In genomic region chr2:165860447-165860846, GRCm38 (mm10) we compare ENCODE assay signal across 10 mouse cellular contexts. TPM values are rescaled to one million over a fixed set of nuclear protein-coding genes. Genes with fewer than 3 reads are reported as not detected.
DNase-seq lines count a peak whose midpoint lies in the region; ATAC-seq and TF ChIP-seq lines count a peak whose summit lies in the region.
"Had no signal": no experiment of that assay in that cellular context is flagged by ENCODE, and none has a peak within 500 bp of the region (broad histone marks: within the 10 kb centered on the region; RNA-seq: fewer than 3 reads in every experiment).

No protein-coding gene starts in this region.

- in situ Hi-C loops in ES-E14 (cut with MboI; ENCODE audit: low sequenced_read_pairs in 2 of 2, unreplicated experiment in 2 of 2) = no loop called here

- intact Hi-C loops in left cerebral cortex, adult 2 months (cut with DNase I) = no loop called here
- intact Hi-C loops in left cerebral cortex, postnatal 10 days (cut with DNase I) = no loop called here

- no peaks in the 10 kb centered on the region for H3K27me3 ChIP-seq in limb, embryonic 15.5 days

- no peak for TF ChIP-seq CTCF in left cerebral cortex, adult 2 months (IDR thresholded peaks at IDR 0.05)

- 95% methylated on average over 6 of the region's 6 CpGs for WGBS in limb, embryonic 15.5 days

- H3K36me3 ChIP-seq in ES-E14 (ENCODE audit: control insufficient read depth, insufficient read depth, low read length, poor library complexity, severe bottlenecking) = peaks cover 6% of the 10 kb centered on the region; the same call in 1 of the 2 replicates
- 0 out of 2 replicates have a peak, but pooled peaks cover 4% of the 10 kb centered on the region for H3K36me3 ChIP-seq in limb, embryonic 15.5 days

- ATAC-seq in limb, embryonic 15.5 days (ENCODE audit: insufficient number of reproducible peaks, low FRiP score, low TSS enrichment, low read depth) = no peak
- ATAC-seq: activated CD4-positive, CD25-positive, alpha-beta regulatory T cell, adult 4 months had no signal

- H3K4me1 ChIP-seq in ES-E14 (ENCODE audit: control insufficient read depth in 2 of 2, insufficient read depth in 2 of 2, low read length in 2 of 2, poor library complexity in 1 of 2) = peaks cover 7 to 30% of the 10 kb centered on the region in 2 experiments
- H3K4me1 ChIP-seq in limb, embryonic 15.5 days = peaks cover 59% of the 10 kb centered on the region

- no peaks in the 10 kb centered on the region for H3K9me3 ChIP-seq in ES-E14 (ENCODE audit: control insufficient read depth, insufficient read depth, low read depth, low read length)
- no peaks in the 10 kb centered on the region for H3K9me3 ChIP-seq in limb, embryonic 15.5 days

- peak overlapping the region; percentile 91; the same call in 1 of the 2 replicates for H3K27ac ChIP-seq in left cerebral cortex, adult 2 months
- H3K27ac ChIP-seq in ES-E14 (ENCODE audit: insufficient read depth, low read depth, low read length, poor library complexity, severe bottlenecking) = peak overlapping the region; percentile 5; the same call in 1 of the 2 replicates
- peak overlapping the region; percentile 52; the same call in 1 of the 2 replicates for H3K27ac ChIP-seq in limb, embryonic 15.5 days

- H3K4me3 ChIP-seq in left cerebral cortex, adult 2 months = no peak overlapping the region
- peak overlapping the region; percentile 53 to 68; a peak in 3 of 4 replicates for H3K4me3 ChIP-seq in ES-E14 (ENCODE audit: insufficient read depth in 1 of 2, low read depth in 1 of 2, low read length in 2 of 2, poor library complexity in 1 of 2, severe bottlenecking in 1 of 2)
- no peak overlapping the region for H3K4me3 ChIP-seq in limb, embryonic 15.5 days

- peak overlapping the region; percentile 12; the same call in 1 of the 2 replicates for H3K9ac ChIP-seq in ES-E14 (ENCODE audit: insufficient read depth, low read depth, low read length, poor library complexity, severe bottlenecking)
- H3K9ac ChIP-seq in limb, embryonic 15.5 days = no peak overlapping the region

- no peak overlapping the region for H3K4me2 ChIP-seq in limb, embryonic 15.5 days

- peak; percentile 85 for DNase-seq in heart, adult 11 months
- no peak for DNase-seq in heart, postnatal 4 days
- no peak for DNase-seq in left cerebral cortex, adult 2 months (ENCODE audit: extremely low spot score in 1 of 2, low spot score in 2 of 2)
- DNase-seq in left cerebral cortex, adult 11 months (ENCODE audit: low spot score) = no peak
- DNase-seq in ES-E14 (ENCODE audit: low read depth, low spot score) = no peak
- no peak for DNase-seq in left cerebral cortex, postnatal 10 days (ENCODE audit: extremely low spot score in 1 of 2, low spot score in 2 of 2)
- DNase-seq in Muller cell, postnatal 12 days (ENCODE audit: inconsistent ontology term) = no peak
- DNase-seq: retina, postnatal 1 day had no signal

TF ChIP-seq in ES-E14, 5 proteins besides CTCF, POLR2A, EP300 and RAD21:
- TF ChIP-seq ZC3H11A (IDR thresholded peaks at IDR 0.05; ENCODE audit: borderline replicate concordance, low read depth, low read length) = no peak
- TF ChIP-seq HCFC1 (IDR thresholded peaks at IDR 0.05; ENCODE audit: borderline replicate concordance, insufficient read depth, low read length) = no peak
- no peak for TF ChIP-seq ZNF384 (IDR thresholded peaks at IDR 0.05; ENCODE audit: low read depth, low read length)
- no peak for TF ChIP-seq MAFK (IDR thresholded peaks at IDR 0.05; ENCODE audit: insufficient read depth, low read depth, low read length)
- TF ChIP-seq CHD2 (IDR thresholded peaks at IDR 0.05; ENCODE audit: low read depth, low read length) = no peak

RNA-seq across cellular contexts. Expression of gene Zmynd8, which starts 38.4 kb away (rescaled TPM):
- 10 to 100 TPM; 49.5 to 50.4 TPM for total RNA-seq in heart, postnatal 4 days (2021)
- total RNA-seq in left cerebral cortex, adult 2 months (2021) = 100 to 1,000 TPM; 182 to 188 TPM
- 49.7 and 60.5 TPM in 2 replicates for total RNA-seq in ES-E14 (2012; rRNA removed)
- polyA plus RNA-seq in limb, embryonic 15.5 days (2015; fragmentation: Nextera tagmentation; extraction: Ambion mirVana) = 40.4 and 52.2 TPM in 2 replicates
- total RNA-seq in left cerebral cortex, postnatal 10 days (2021) = 100 to 1,000 TPM; 101 to 104 TPM

Comparison
In these comparisons a context has a peak if more than half of its experiments do, and no peak if none do; other contexts are left out.
1. H3K27ac ChIP-seq: peak in every context shown above with its lines; median percentile 91 in left cerebral cortex, adult 2 months; 52 in limb, embryonic 15.5 days; 5 in ES-E14.
2. H3K4me3 ChIP-seq: peak in ES-E14 (2 of 2); none in left cerebral cortex, adult 2 months (single experiment) and limb, embryonic 15.5 days (single experiment).